13 mouse cellular contexts compared by ENCODE assay signal in the genomic region with DNA sequence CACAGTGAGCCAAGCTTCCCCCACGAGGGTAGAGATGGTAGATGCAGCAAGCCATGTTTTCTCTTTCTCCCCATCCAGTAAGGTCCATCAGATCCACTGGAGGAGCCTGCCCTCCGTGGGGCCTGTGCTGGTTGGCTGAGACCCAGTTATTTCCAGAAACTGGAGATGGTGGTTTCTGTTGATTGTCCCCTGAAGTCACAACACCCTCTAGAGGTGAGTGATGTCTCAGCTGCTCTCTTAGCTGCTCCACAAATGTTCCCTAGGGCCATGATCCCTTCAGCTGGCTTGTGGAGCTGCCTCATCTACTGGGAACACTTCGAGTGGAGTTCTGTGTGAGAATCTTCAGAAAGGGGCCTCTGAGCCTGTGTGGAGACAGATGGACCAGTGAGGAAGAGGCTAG.
"Had no signal": no experiment of that assay in that cellular context is flagged by ENCODE, and none has a peak within 500 bp of the region (broad histone marks: within the 10 kb centered on the region; RNA-seq: fewer than 3 reads in every experiment).

No protein-coding gene starts in this region.

- H3K36me3 ChIP-seq: limb, embryonic 13.5 days; midbrain, embryonic 12.5 days; neural tube, embryonic 13.5 days had no signal

- H3K4me2 ChIP-seq: neural tube, embryonic 13.5 days had no signal

- H3K4me3 ChIP-seq: midbrain, embryonic 12.5 days; neural tube, embryonic 13.5 days had no signal

- ATAC-seq: inflammation-experienced regulatory T-cells, adult 6 months; midbrain, embryonic 16.5 days had no signal

- H3K27ac ChIP-seq: limb, embryonic 13.5 days; midbrain, embryonic 12.5 days; neural tube, embryonic 13.5 days had no signal

- DNase-seq: kidney, adult 18-20 months; kidney, postnatal 25 days; left cerebral cortex, postnatal 4 days; lung, adult 2 months; lung, postnatal 4 days; right cerebral cortex, postnatal 14 days; thymus, adult 18-20 months; thymus, postnatal 14 days had no signal

- H3K9me3 ChIP-seq: limb, embryonic 13.5 days; midbrain, embryonic 12.5 days; neural tube, embryonic 13.5 days had no signal

- H3K9ac ChIP-seq: midbrain, embryonic 12.5 days; neural tube, embryonic 13.5 days had no signal
